Mouse (Mus musculus) olfactory bulb, adult 2 months (tissue): Measurements from ENCODE around the gene Hdac11.

ENCODE experiments used
- CTCF ChIP-seq: fragments of 200-500 bp; IDR thresholded peaks from 2 replicates; pipeline ENCODE4 v1.5.1; 2012; ENCODE audit warnings: low read depth, mild to moderate bottlenecking, low read length, moderate library complexity; ENCODE audit not compliant: insufficient read depth
- POLR2A ChIP-seq: fragments of 200-500 bp; IDR thresholded peaks from 2 replicates; pipeline ENCODE4 v1.6.1; 2012; ENCODE audit warnings: mild to moderate bottlenecking, low read depth, low read length, moderate library complexity; ENCODE audit not compliant: insufficient read depth

GRCm38 (mm10) chr6:91221094-91221493 lies 64.6 kb downstream of the Hdac11 start:
- TF ChIP-seq CTCF: no peak
- TF ChIP-seq POLR2A: no peak
